Mouse (Mus musculus) neural tube, embryonic 12.5 days (tissue): ENCODE results near the gene Rcor1. TPM values are rescaled to one million over a fixed set of nuclear protein-coding genes. Genes with fewer than 3 reads are reported as not detected.

Experiments used
- ATAC-seq: fragments of 200-750 bp; cut with Nextera tagmentation; 2 replicates; pipeline ENCODE4 v1.8.0; 2017; ENCODE audit warnings: low read depth, mild to moderate bottlenecking, moderate TSS enrichment, moderate library complexity; ENCODE audit not compliant: low FRiP score
- H3K27ac ChIP-seq: fragments of 300-500 bp; sonication (generic); 2 replicates; pipeline ENCODE4 v1.5.1; 2016
- H3K27me3 ChIP-seq: fragments of 300-500 bp; sonication (generic); replicated peaks from 2 replicates; pipeline ENCODE4 v1.6.1; 2016; ENCODE audit warnings: mild to moderate bottlenecking
- H3K36me3 ChIP-seq: fragments of 300-500 bp; sonication (generic); 2 replicates; pipeline ENCODE4 v1.6.1; 2016; ENCODE audit warnings: mild to moderate bottlenecking
- H3K4me1 ChIP-seq: fragments of 300-500 bp; sonication (generic); 2 replicates; pipeline ENCODE4 v1.6.1; 2016
- H3K4me2 ChIP-seq: fragments of 300-500 bp; sonication (generic); replicated peaks from 2 replicates; pipeline ENCODE4 v1.6.1; 2016; ENCODE audit warnings: mild to moderate bottlenecking
- H3K4me3 ChIP-seq: fragments of 300-500 bp; sonication (generic); 2 replicates; pipeline ENCODE4 v1.5.1; 2016
- H3K9ac ChIP-seq: fragments of 300-500 bp; sonication (generic); 2 replicates; pipeline ENCODE4 v1.6.1; 2016; ENCODE audit warnings: mild to moderate bottlenecking
- H3K9me3 ChIP-seq: fragments of 300-500 bp; sonication (generic); 2 replicates; pipeline ENCODE4 v1.6.1; 2016; ENCODE audit warnings: mild to moderate bottlenecking
- WGBS: fragments of 180-500 bp; shearing (Covaris S2); methylation state at CpG from one replicate; pipeline ENCODE4 v1.1.7; 2016; 5-methylcytosine and 5-hydroxymethylcytosine counted together
- polyA plus RNA-seq: library from polyadenylated mRNA; unstranded; fragments of >200 nt; fragmentation: Nextera tagmentation; extraction: Ambion mirVana; gene quantifications from 2 replicates; pipeline ENCODE4 v1.2.1, GENCODE M21; 2016

Gene Rcor1
- polyA plus RNA-seq, 1 experiment from 2014 or later: 7.9 TPM

- Histone ChIP-seq H3K4me1 (peaks cover 36% of the 10 kb centered on the region), H3K4me3 (peak overlapping the region; percentile 21), H3K27me3 (no peaks in the 10 kb centered on the region), H3K9me3 (no peaks in the 10 kb centered on the region), H3K4me2 (peak overlapping the region; percentile 52), H3K27ac (peak overlapping the region; percentile 57), H3K36me3 (no peaks in the 10 kb centered on the region), H3K9ac (0 out of 2 replicates have a peak overlapping the region, but pooled peaks have one; percentile 21)
- no peak for ATAC-seq
- WGBS: 11% methylated on average over 16 of the region's 16 CpGs
Observed at GRCm38 (mm10) chr12:111162312-111163061, 123.3 kb downstream of the Rcor1 start.

GRCm38 (mm10) chr12:111164310-111164751, 125.2 kb downstream of the Rcor1 start:
- no peak overlapping the region for H3K9ac ChIP-seq
- peak overlapping the region; percentile 60 for H3K4me2 ChIP-seq
- no peaks in the 10 kb centered on the region for H3K9me3 ChIP-seq
- peak overlapping the region; percentile 13 for H3K4me3 ChIP-seq
- H3K27me3 ChIP-seq: no peaks in the 10 kb centered on the region
- H3K36me3 ChIP-seq: no peaks in the 10 kb centered on the region
- H3K4me1 ChIP-seq: peaks cover 46% of the 10 kb centered on the region
- 2% methylated on average over 13 of the region's 13 CpGs for WGBS
- peak; percentile 87 for ATAC-seq
- peak overlapping the region; percentile 55; the same call in 1 of the 2 replicates for H3K27ac ChIP-seq

- peaks cover 43% of the 10 kb centered on the region for H3K4me1 ChIP-seq
- no peaks in the 10 kb centered on the region; the same call in 1 of the 2 replicates for H3K36me3 ChIP-seq
- H3K9me3 ChIP-seq: no peaks in the 10 kb centered on the region
- no peaks in the 10 kb centered on the region for H3K27me3 ChIP-seq
- peak; percentile 27 for ATAC-seq
- H3K27ac ChIP-seq: peak overlapping the region; percentile 72; the same call in 1 of the 2 replicates
- H3K4me3 ChIP-seq: 0 out of 2 replicates have a peak overlapping the region, but pooled peaks have one; percentile 91
- H3K9ac ChIP-seq: no peak overlapping the region
- peak overlapping the region; percentile 64 for H3K4me2 ChIP-seq
- WGBS: 70% methylated on average over 10 of the region's 10 CpGs
Observed at GRCm38 (mm10) chr12:111165146-111165812, 126.1 kb downstream of the Rcor1 start.

Other genes starting within 250 kb of the Rcor1 start
- gene Mok, start 198.4 kb upstream of the Rcor1 start, polyA plus RNA-seq: 9.7 and 10.2 TPM in 2 replicates
- 5.7 and 5.9 TPM in 2 replicates for gene Zfp839, start 189.1 kb upstream of the Rcor1 start, polyA plus RNA-seq
- 65.3 and 68.3 TPM in 2 replicates for gene Cinp, start 150.2 kb upstream of the Rcor1 start, polyA plus RNA-seq
- 7.2 and 7.6 TPM in 2 replicates for gene Tecpr2, start 150.1 kb upstream of the Rcor1 start, polyA plus RNA-seq
- 9.5 and 10.5 TPM in 2 replicates for gene Ankrd9, start 60.3 kb upstream of the Rcor1 start, polyA plus RNA-seq
- gene Traf3, start 127.0 kb downstream of the Rcor1 start, polyA plus RNA-seq: 20.3 and 22.8 TPM in 2 replicates
- not detected in 2 replicates for gene 4930595D18Rik, start 145.1 kb downstream of the Rcor1 start, polyA plus RNA-seq
- 0.46 and 1.2 TPM in 2 replicates for gene Amn, start 231.7 kb downstream of the Rcor1 start, polyA plus RNA-seq